Mouse (Mus musculus): ENCODE measurements at regions not wholly inside any gene's neighbourhood (a gene's known extent, or its start where the extent isn't known, plus 50 kb on each side); places are given as distances from the start of the nearest gene placed in this dataset.

GRCm38 (mm10) chr11:56901201-56901600, 110.0 kb upstream of the Gria1 start:
- DNase-seq (ENCODE audit: low spot score in 2 of 2): no peak

GRCm38 (mm10) chr11:56925368-56925896, 85.8 kb upstream of the Gria1 start:
- DNase-seq (ENCODE audit: low spot score in 2 of 2): no peak

GRCm38 (mm10) chr11:56932766-56933165, 78.4 kb upstream of the Gria1 start:
- no peak for DNase-seq (ENCODE audit: low spot score in 2 of 2)

GRCm38 (mm10) chr11:56952357-56952756, 58.8 kb upstream of the Gria1 start:
- no peak for DNase-seq (ENCODE audit: low spot score in 2 of 2)

GRCm38 (mm10) chr11:56957824-56958223, 53.4 kb upstream of the Gria1 start:
- no peak for DNase-seq (ENCODE audit: low spot score in 2 of 2)
